Mouse (Mus musculus) hindbrain, embryonic 16.5 days (tissue): ENCODE data around the gene Palm2. TPM values are rescaled to one million over a fixed set of nuclear protein-coding genes. Genes with fewer than 3 reads are reported as not detected.

Experiments
- ATAC-seq: fragments of 200-750 bp; cut with Nextera tagmentation; 2 replicates; pipeline ENCODE4 v1.8.0; 2017; ENCODE audit warnings: moderate TSS enrichment, moderate library complexity
- H3K27ac ChIP-seq: fragments of 300-500 bp; sonication (generic); 2 replicates; pipeline ENCODE4 v1.5.1; 2014; ENCODE audit warnings: low read depth, mild to moderate bottlenecking, control low read depth, low read length, moderate library complexity
- H3K27me3 ChIP-seq: fragments of 300-500 bp; sonication (generic); replicated peaks from 2 replicates; pipeline ENCODE4 v1.6.1; 2014; ENCODE audit warnings: low read length; ENCODE audit not compliant: control insufficient read depth, insufficient read depth
- H3K36me3 ChIP-seq: fragments of 300-500 bp; sonication (generic); 2 replicates; pipeline ENCODE4 v1.6.1; 2014; ENCODE audit warnings: mild to moderate bottlenecking, low read length, moderate library complexity, mixed read lengths; ENCODE audit not compliant: control insufficient read depth, insufficient read depth
- H3K4me1 ChIP-seq: fragments of 300-500 bp; sonication (generic); 2 replicates; pipeline ENCODE4 v1.6.1; 2014; ENCODE audit warnings: low read depth, low read length; ENCODE audit not compliant: control insufficient read depth, insufficient read depth
- H3K4me2 ChIP-seq: fragments of 300-500 bp; sonication (generic); 2 replicates; pipeline ENCODE4 v1.6.1; 2014; ENCODE audit warnings: mild to moderate bottlenecking, low read length, control low read depth, moderate library complexity
- H3K4me3 ChIP-seq: fragments of 300-500 bp; sonication (generic); 2 replicates; pipeline ENCODE4 v1.5.1; 2014; ENCODE audit warnings: mild to moderate bottlenecking, low read length, control low read depth, moderate library complexity
- H3K9ac ChIP-seq: fragments of 300-500 bp; sonication (generic); 2 replicates; pipeline ENCODE4 v1.6.1; 2014; ENCODE audit warnings: low read depth, mild to moderate bottlenecking, control low read depth, low read length, moderate library complexity
- H3K9me3 ChIP-seq: fragments of 300-500 bp; sonication (generic); 2 replicates; pipeline ENCODE4 v1.6.1; 2014; ENCODE audit warnings: mild to moderate bottlenecking, low read length, moderate library complexity; ENCODE audit not compliant: control insufficient read depth
- WGBS: fragments of 180-500 bp; shearing (Covaris S2); extraction: QIAGEN DNeasy Blood & Tissue Kit; methylation state at CpG from one replicate; pipeline ENCODE4 v1.1.7; 2014; 5-methylcytosine and 5-hydroxymethylcytosine counted together
- polyA plus RNA-seq: library from polyadenylated mRNA; unstranded; fragments of >200 nt; fragmentation: Nextera tagmentation; extraction: Ambion mirVana; gene quantifications from 2 replicates; pipeline ENCODE4 v1.2.1, GENCODE M21; 2015

Gene Palm2
- polyA plus RNA-seq, 1 experiment from 2014 or later, result 20.3 TPM

DNA sequence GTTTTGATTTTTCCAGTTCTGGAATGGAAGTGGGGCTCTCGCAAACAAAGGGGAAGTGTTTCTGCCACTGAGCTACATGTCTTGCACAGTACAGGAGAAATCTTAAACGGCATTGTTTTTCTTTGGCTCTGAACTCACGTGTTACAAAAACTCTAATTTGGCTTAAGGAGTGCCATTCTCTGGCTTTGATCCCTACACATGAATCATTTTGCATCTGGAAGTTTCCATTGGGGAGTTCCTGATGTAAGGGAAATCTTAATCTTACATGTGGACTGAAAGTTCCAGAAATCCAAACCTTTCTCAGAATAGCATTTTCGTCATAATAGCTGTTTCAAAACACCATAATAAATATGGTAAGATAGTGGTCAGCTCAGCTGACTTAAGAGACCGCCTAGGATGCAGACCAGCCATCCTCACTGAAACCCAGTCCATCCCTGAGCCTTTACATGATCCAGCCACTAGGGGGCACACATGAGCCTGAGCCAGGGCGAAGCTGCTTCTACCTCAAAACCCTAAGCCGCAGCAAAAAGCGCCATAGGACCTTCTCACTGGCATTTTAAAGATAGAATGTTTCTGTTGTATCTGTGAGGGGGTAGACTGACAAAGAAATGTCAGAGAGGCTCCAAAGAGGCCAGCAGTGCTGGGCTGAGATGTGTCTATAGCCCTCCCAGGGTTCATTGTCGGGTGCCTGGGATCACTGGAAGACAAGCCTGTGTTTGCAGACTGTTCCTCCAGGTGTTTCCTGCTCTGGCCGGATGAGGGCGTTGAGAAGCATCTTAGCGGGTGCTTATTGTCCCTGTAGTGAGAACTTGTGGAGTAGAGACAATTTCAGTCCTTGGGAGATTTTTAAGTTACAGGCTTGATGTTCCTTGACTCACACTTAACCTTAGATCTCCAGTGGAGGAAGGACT, 239.2 kb downstream of the Palm2 start:
- Histone ChIP-seq H3K9me3 (no peaks in the 10 kb centered on the region), H3K27ac (no peak overlapping the region), H3K4me2 (peak overlapping the region; percentile 50), H3K36me3 (no peaks in the 10 kb centered on the region), H3K4me3 (0 out of 2 replicates have a peak overlapping the region, but pooled peaks have one; percentile 4), H3K27me3 (no peaks in the 10 kb centered on the region), H3K9ac (0 out of 2 replicates have a peak overlapping the region, but pooled peaks have one; percentile 35), H3K4me1 (peaks cover 3% of the 10 kb centered on the region)
- 18% methylated on average over 12 of the region's 12 CpGs for WGBS
- ATAC-seq, result peak; percentile 78

GRCm38 (mm10) chr4:57674351-57674750, 240.3 kb downstream of the Palm2 start:
- Histone ChIP-seq H3K9me3 (no peaks in the 10 kb centered on the region), H3K9ac (no peak overlapping the region), H3K27me3 (no peaks in the 10 kb centered on the region), H3K27ac (no peak overlapping the region), H3K4me1 (peaks cover 3% of the 10 kb centered on the region), H3K36me3 (no peaks in the 10 kb centered on the region), H3K4me2 (no peak overlapping the region), H3K4me3 (no peak overlapping the region)
- ATAC-seq, result no peak
- 84% methylated on average over 7 of the region's 7 CpGs for whole genome bisulfite sequencing

- H3K4me2 ChIP-seq, result peak overlapping the region; percentile 38
- no peak overlapping the region for H3K27ac ChIP-seq
- no peak; the same call in 1 of the 2 replicates for ATAC-seq
- no peaks in the 10 kb centered on the region for H3K27me3 ChIP-seq
- H3K4me1 ChIP-seq, result peaks cover 3% of the 10 kb centered on the region
- H3K36me3 ChIP-seq, result no peaks in the 10 kb centered on the region
- WGBS, result 2% methylated on average over 13 of the region's 13 CpGs
- 0 out of 2 replicates have a peak overlapping the region, but pooled peaks have one; percentile 3 for H3K9ac ChIP-seq
- no peaks in the 10 kb centered on the region for H3K9me3 ChIP-seq
- peak overlapping the region; percentile 9; the same call in 1 of the 2 replicates for H3K4me3 ChIP-seq
Measured at GRCm38 (mm10) chr4:57675387-57675786, 241.3 kb downstream of the Palm2 start.

GRCm38 (mm10) chr4:57677916-57678315, 243.9 kb downstream of the Palm2 start:
- no peak overlapping the region for H3K4me2 ChIP-seq
- H3K27ac ChIP-seq, result no peak overlapping the region
- WGBS, result 82% methylated on average over 12 of the region's 12 CpGs
- no peaks in the 10 kb centered on the region for H3K27me3 ChIP-seq
- no peaks in the 10 kb centered on the region for H3K9me3 ChIP-seq
- no peak overlapping the region for H3K4me3 ChIP-seq
- H3K4me1 ChIP-seq, result peaks cover 6% of the 10 kb centered on the region
- no peak overlapping the region for H3K9ac ChIP-seq
- H3K36me3 ChIP-seq, result no peaks in the 10 kb centered on the region
- ATAC-seq, result no peak

DNA sequence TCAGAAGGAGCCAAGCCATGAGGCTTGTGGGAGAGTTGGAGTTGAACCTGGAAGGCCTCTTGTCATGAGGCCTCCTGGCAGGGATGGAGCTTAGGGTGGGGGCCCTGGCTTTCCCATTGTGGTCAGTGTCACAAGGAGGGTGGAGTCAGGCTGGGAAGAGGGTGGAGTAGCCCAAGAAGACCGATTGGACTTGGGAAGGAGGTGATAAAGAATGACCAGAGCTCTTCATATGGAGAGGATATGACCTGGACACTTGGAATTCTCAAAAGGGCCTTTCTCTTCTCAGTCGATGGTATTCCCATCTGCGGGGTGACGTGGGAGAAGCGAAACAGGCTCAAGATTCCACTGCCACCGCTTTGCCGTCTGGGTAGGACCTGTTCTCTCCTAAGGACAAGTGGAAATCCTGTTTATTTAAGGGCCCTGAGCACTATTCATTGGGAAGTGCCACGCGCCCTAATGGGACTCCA, 245.0 kb downstream of the Palm2 start:
- Histone ChIP-seq H3K4me3 (no peak overlapping the region), H3K9me3 (no peaks in the 10 kb centered on the region), H3K36me3 (no peaks in the 10 kb centered on the region), H3K4me1 (peaks cover 3% of the 10 kb centered on the region), H3K27ac (no peak overlapping the region), H3K27me3 (no peaks in the 10 kb centered on the region), H3K4me2 (no peak overlapping the region), H3K9ac (no peak overlapping the region)
- 85% methylated on average over 9 of the region's 9 CpGs for WGBS
- ATAC-seq, result no peak

DNA sequence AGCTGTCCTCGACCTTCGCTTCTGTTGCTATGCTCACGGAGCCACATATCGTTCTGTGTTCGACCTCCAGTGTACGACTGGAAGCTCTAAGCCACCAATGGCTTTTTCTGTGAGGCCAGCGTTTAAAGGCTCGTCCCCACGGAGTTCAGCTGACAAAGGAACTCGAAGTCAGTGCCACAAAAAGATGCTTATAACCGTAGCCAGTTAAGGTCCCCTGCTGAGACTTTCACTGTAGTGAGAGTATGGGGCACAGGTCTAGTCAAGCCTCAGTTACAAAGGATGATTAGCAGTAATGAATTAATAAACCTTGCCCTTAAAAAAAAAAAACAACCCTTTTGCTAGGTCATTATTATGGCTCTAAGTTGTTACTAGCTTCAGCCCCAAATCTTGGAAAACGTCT, 246.1 kb downstream of the Palm2 start:
- WGBS, result 42% methylated on average over 12 of the region's 12 CpGs
- Histone ChIP-seq H3K4me3 (no peak overlapping the region), H3K9me3 (no peaks in the 10 kb centered on the region), H3K4me2 (no peak overlapping the region), H3K27me3 (no peaks in the 10 kb centered on the region), H3K9ac (no peak overlapping the region), H3K36me3 (no peaks in the 10 kb centered on the region), H3K27ac (no peak overlapping the region), H3K4me1 (peaks cover 3% of the 10 kb centered on the region)
- no peak for ATAC-seq

DNA sequence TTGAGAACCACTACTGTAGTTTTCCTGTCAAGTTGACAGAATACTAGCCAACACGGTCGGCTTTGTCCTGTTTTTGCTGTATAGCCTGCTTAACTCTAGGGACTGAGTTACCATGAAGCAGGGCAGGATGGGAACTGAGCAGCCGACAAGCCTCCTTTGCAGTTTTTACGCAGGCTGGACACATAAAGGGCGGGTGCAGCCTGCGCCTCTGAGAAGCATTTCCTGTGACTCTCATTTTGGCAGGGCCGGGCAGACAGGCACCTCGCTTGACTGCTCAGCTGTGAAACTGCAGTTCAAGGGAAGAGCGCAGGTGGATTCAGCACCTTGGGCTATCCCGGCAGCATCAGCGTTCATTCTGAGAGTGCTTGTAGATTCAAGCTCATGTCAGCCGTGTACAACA, 247.5 kb downstream of the Palm2 start:
- Histone ChIP-seq H3K4me1 (peaks cover 3% of the 10 kb centered on the region; the same call in 1 of the 2 replicates), H3K9me3 (no peaks in the 10 kb centered on the region), H3K4me3 (no peak overlapping the region), H3K27me3 (no peaks in the 10 kb centered on the region), H3K27ac (no peak overlapping the region), H3K36me3 (no peaks in the 10 kb centered on the region), H3K9ac (no peak overlapping the region), H3K4me2 (no peak overlapping the region)
- WGBS, result 57% methylated on average over 12 of the region's 12 CpGs
- ATAC-seq, result peak; percentile 62

GRCm38 (mm10) chr4:57682341-57682740, 248.3 kb downstream of the Palm2 start:
- H3K9me3 ChIP-seq, result no peaks in the 10 kb centered on the region
- H3K4me2 ChIP-seq, result no peak overlapping the region
- H3K27me3 ChIP-seq, result no peaks in the 10 kb centered on the region
- WGBS, result 94% methylated on average over 2 of the region's 2 CpGs
- H3K9ac ChIP-seq, result no peak overlapping the region
- H3K27ac ChIP-seq, result no peak overlapping the region
- H3K36me3 ChIP-seq, result no peaks in the 10 kb centered on the region
- no peak for ATAC-seq
- no peak overlapping the region for H3K4me3 ChIP-seq
- H3K4me1 ChIP-seq, result peaks cover 3% of the 10 kb centered on the region; the same call in 1 of the 2 replicates

DNA sequence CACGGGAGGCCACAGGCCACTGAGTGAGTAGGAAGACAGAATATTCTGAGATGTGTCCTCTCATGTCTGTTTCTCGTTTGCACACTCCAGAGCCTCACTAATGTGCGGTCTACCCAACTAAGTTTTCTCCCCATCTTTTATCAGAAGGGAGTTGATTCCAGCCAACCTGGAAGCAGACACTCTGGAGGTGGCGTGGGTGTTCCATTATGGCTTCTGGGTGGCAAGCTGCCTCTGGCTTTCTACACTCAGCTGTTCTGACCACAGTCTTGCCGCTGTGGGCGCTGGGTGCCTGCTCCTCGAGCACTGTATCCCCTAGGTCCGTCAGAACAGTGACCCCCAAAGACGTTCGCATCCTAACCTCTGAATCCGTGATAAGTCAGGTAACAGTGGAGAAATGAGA, 248.9 kb downstream of the Palm2 start:
- Histone ChIP-seq H3K27me3 (no peaks in the 10 kb centered on the region), H3K4me2 (no peak overlapping the region), H3K4me3 (no peak overlapping the region), H3K27ac (no peak overlapping the region), H3K4me1 (peaks cover 3% of the 10 kb centered on the region; the same call in 1 of the 2 replicates), H3K9ac (no peak overlapping the region), H3K9me3 (no peaks in the 10 kb centered on the region), H3K36me3 (no peaks in the 10 kb centered on the region)
- 86% methylated on average over 11 of the region's 11 CpGs for WGBS
- no peak for ATAC-seq
